Mouse (Mus musculus): ENCODE results near the gene Wdr64.

- no peak for TF ChIP-seq GATA1 (IDR thresholded peaks at IDR 0.05; ENCODE audit: low read length)
- TF ChIP-seq TAL1 (IDR thresholded peaks at IDR 0.05; ENCODE audit: low read length) = no peak
These were observed 49.8 kb upstream of the Wdr64 start for GRCm38 (mm10) chr1:175648615-175649014.
